Mouse (Mus musculus) lung, postnatal 14 days (tissue): ENCODE measurements at regions not wholly inside any gene's neighbourhood (a gene's known extent, or its start where the extent isn't known, plus 50 kb on each side); places are given as distances from the start of the nearest gene placed in this dataset.
A peak's percentile ranks its signal among the peaks of the same experiment; 100 is the strongest.
"Not testable (repeated sequence)": the region's sequence is repeated elsewhere in the genome, so short reads cannot be mapped to it uniquely, and the experiment has no call there.

ENCODE experiments used
- DNase-seq: peaks from one replicate; pipeline ENCODE4 v3.0.0; 2021

GRCm38 (mm10) chr16:55515228-55515696, 217.5 kb upstream of the Zpld1 start:
- no peak for DNase-seq

DNA sequence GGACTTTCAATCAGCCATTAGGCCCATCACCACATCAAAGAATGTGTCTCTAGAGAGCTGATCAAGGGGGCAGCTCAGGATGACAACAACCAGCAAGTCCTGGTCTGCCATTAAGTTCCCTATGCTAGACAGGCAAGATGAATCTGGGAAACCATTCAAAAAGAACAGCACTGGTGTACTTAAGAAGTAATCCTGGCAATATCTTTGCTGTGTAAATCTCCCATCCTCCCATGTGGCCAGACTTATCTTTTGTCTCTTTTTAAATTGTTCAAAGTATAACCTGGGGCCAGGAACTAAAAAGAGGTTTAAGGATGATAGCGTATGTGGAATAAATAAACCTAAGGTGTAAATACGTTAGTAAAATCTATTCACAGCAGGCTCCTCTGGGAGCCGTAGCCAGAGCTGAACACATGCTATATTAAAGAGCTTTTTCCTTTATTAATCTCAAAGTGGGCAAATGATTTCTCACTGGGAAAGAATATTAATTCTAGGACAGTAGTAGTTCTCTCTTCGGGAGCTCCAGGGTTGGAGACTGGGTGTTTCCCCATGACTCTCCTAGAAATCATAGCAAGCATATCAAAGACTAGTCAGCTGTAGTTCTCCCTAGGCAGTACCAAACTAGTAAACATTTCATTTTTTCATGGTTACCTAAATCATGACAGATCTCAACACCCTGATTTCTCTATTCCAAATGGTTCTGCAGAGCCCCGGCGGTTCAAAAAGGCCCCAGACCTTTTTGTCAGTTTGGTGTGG, 216.8 kb upstream of the Zpld1 start:
- no peak for DNase-seq

GRCm38 (mm10) chr16:55504796-55505413, 207.1 kb upstream of the Zpld1 start:
- DNase-seq: no peak

- no peak for DNase-seq
Observed at GRCm38 (mm10) chr16:55504274-55504673, 206.5 kb upstream of the Zpld1 start.

- no peak for DNase-seq
Observed at GRCm38 (mm10) chr16:55503273-55503672, 205.5 kb upstream of the Zpld1 start.

- not testable (repeated sequence) for DNase-seq
Observed at GRCm38 (mm10) chr16:55499831-55500230, 202.0 kb upstream of the Zpld1 start.

- peak; percentile 31 for DNase-seq
Observed at GRCm38 (mm10) chr16:55495051-55495450, 197.3 kb upstream of the Zpld1 start.

DNA sequence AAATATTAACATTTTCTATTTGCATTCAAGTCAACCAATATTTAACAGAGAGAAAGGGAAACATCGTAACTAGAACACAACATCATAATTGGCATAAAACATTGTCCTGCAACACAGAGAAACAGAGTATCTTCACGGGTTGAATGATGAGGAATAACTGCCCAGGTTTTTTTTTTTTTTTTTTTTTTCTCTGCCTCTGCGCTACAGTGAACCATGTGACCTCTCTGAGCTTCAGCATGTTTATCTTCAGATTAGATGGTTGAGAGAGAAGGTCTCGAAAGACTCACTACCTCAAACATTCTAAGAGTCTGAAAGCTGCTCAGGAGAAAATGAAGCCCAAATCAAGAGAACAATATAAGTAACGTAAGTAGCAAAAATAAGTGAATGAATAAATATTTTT, 196.4 kb upstream of the Zpld1 start:
- DNase-seq: no peak

DNA sequence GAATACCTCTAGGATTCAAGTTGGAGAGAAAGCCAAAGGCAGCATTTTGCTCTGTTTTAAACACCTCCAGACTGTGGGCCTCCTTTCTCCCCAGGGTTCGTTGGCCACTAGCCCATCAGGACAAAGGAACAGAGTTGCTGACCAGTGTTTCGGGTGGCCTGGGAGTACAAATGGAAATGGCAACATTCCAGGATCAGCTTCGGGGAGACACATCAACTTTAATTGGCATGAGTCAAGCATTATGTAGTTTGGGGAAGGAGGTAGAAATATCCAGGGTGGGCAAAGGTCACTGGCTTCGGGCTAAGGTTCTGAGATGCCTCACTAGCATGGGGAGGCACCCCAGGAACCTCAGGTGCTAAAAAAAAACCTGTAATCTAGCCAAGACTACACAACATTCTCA, 194.3 kb upstream of the Zpld1 start:
- no peak for DNase-seq

DNA sequence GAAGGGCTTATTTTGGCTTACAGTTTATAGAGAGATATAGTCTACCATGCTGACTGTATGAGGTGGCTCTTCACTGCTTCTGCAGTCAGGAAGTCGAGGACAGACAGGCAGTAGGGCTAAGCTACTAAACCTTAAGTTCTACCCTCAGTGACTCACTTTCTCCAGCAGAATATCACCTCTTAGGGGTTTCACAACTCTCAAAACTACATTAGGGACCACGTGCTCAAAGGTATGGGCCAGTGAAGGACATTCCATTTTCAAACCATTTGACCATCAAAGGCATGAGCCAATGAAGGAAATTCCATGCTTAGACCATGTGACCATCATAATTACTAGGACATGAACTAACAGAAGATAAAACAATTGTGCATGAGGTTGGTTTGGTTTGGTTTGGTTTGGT, 186.6 kb upstream of the Zpld1 start:
- no peak for DNase-seq

GRCm38 (mm10) chr16:55480745-55481144, 183.0 kb upstream of the Zpld1 start:
- no peak for DNase-seq

- DNase-seq: no peak
Observed at GRCm38 (mm10) chr16:55480304-55480703, 182.5 kb upstream of the Zpld1 start.

DNA sequence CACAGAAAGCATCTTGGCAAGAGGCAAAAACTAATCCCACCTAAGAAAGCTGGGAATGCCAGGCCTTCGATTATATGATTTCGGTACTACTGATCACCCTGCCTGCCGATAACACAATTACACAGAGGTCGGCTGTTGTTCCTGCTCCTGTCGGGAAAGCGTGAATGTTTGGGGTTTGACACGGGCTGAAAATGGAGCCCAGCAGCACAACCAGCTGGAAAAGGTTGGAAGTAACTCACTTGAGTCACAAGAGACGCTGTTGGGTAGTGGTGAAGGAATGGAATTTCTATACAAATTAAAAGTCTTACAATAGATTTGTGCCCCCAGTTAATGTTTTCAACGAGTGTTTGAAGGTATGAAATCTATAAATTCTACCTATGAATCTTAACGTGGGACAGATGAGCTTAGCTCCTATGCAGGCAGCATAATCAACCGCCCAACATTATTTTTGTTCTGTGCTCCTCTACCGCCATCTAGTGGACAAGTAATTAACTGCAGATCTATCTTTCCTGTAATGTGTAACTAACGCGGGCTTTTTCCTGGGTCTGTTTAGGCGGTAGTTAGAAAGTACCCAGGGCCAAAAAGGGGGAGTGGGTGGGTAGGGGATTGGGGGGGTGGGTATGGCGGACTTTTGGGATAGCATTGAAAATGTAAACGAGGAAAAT, 178.9 kb upstream of the Zpld1 start:
- peak; percentile 44 for DNase-seq

DNA sequence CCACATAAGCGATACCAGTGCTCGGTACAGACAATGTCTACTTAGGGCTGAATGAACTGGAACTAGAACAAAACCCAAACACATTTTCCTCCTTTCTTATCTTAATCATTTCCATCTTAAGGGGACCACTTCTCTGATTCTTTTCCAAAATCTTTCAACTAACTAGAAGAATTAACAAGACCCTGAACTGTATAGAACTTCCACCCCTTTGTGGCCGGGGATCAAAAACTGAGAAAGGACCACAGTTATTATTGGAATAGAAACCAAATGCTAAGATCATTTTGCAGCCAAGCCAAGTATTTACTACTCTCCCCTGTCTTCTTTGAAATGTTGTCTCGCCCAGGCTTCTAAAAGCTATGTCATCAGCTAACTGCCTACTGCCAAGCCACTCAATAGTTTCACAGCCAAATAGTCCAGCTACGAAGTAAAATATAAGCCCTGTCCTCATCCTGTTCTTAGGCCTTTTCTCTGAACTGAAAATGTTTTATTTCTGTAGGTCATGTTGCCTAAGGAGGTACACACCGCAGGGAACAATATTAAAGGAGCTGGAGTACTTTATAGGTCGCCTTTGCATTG, 177.3 kb upstream of the Zpld1 start:
- no peak for DNase-seq

DNA sequence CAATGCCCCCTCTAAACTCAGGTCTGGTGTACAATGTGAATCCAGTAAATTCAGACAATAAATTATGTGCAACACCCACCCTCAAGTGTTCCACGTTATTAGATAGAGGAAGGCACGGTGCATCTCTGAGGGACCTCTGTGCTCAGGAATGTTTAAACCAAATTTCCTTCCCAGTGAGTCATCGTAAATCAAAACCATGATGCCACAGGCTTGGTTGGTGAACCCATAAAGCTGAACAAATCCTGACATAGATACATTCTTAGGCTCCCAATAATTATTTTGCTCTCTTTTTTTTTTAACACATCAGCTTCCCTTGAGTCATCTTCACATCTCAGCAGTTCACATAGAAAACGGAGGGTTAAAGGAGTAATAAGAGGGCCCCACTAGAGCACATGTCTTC, 173.6 kb upstream of the Zpld1 start:
- DNase-seq: no peak

GRCm38 (mm10) chr16:55470721-55471120, 172.9 kb upstream of the Zpld1 start:
- DNase-seq: no peak

GRCm38 (mm10) chr16:55469703-55470102, 171.9 kb upstream of the Zpld1 start:
- DNase-seq: no peak

DNA sequence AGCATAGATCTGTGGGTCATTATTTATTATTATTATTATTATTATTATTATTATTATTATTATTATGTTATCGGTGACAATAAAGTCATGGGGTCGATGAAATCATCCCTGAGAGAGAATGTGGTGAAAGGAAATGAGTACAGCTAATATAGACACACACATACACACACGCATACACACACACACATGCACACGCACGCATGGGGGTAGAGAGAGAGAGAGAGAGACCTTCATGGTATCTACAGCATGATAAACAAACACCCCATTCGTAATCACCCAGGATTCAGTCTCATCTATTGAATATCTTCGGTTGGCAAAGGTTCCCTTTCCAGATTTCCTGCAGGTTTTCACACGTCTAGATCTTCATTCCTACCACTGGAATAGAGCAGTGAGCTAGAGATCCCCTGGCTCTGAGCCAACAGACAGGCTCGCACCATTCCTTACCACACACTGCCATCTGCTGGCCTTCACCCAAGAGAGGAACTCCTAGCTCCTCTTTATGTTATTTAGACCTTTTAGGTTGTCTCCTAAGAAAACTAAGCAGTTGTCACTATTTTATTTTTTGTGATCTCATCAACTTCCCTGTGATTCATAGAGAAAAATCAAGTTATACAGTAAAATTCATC, 171.2 kb upstream of the Zpld1 start:
- peak; percentile 87 for DNase-seq

- no peak for DNase-seq
Observed at GRCm38 (mm10) chr16:55460519-55460918, 162.7 kb upstream of the Zpld1 start.

DNA sequence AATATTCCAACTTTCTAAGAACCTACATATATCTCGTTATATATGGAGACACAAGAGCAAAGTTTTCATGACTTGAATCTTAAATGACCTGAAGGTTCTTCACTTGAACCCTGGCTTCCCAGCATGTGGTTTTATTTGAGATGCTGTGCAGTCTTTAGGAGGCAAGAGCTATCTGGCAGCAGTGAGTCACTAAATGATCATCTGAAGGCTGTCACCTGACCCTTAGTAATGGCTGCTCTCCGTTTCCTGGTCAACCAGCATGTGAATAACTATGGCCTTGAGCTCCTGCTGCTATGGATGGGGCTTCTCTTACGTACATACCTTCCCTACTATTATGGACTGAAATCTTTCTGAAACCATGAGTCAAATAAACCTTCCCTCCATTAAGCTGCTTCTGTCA, 149.8 kb upstream of the Zpld1 start:
- no peak for DNase-seq

DNA sequence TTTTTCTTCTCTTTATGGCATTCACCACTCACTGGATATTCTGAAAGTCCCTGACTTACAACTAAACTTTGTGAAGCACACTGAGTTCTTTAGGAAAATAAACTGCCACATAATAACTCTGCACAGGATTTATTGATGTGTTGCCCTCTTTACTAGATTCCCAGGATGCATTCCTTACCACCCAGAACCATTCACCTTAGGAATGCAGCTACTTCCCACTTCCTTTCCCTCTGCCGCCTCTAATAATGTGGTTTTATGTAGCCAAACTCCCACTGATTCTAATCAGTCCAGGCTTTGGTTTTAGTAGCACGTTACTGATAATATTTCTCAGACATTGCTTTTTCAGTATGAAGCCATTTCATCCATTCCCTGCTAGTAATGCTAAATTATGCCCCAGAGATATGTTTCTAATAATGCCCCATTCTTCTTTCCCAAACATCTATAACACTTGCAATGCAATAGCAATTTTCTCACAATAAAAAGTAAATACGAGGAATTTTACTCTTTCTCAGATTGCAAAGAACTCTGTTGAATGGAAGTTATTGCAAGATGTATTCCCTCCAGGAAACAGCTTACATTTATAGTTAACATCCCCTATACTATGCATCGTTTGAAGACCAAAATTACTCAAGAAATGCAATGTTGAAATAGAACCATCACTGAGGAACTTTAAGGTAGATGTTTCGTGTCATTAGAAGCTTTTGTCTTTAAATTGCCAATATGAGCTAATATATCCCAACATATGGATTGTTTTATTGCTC, 145.2 kb upstream of the Zpld1 start:
- no peak for DNase-seq
